Mouse (Mus musculus) heart, embryonic 13.5 days (tissue): ENCODE measurements around the gene Rps18. TPM values are rescaled to one million over a fixed set of nuclear protein-coding genes. Genes with fewer than 3 reads are reported as not detected.
A peak's percentile ranks its signal among the peaks of the same experiment; 100 is the strongest.
"Not testable (repeated sequence)": the region's sequence is repeated elsewhere in the genome, so short reads cannot be mapped to it uniquely, and the experiment has no call there.

ENCODE experiments used
- ATAC-seq: fragments of 200-750 bp; cut with Nextera tagmentation; 2 replicates; pipeline ENCODE4 v1.8.0; 2017; ENCODE audit warnings: moderate TSS enrichment; ENCODE audit not compliant: insufficient number of reproducible peaks, low FRiP score, low TSS enrichment; ENCODE audit errors: extremely low read depth
- H3K27ac ChIP-seq: fragments of 300-500 bp; sonication (generic); replicated peaks from 2 replicates; pipeline ENCODE4 v1.5.1; 2015; ENCODE audit warnings: moderate library complexity, mild to moderate bottlenecking, inconsistent platforms
- H3K27me3 ChIP-seq: fragments of 300-500 bp; sonication (generic); replicated peaks from 2 replicates; pipeline ENCODE4 v1.6.1; 2015; ENCODE audit warnings: mild to moderate bottlenecking, inconsistent platforms
- H3K36me3 ChIP-seq: fragments of 300-500 bp; sonication (generic); 2 replicates; pipeline ENCODE4 v1.6.1; 2015; ENCODE audit warnings: mild to moderate bottlenecking, inconsistent platforms
- H3K4me1 ChIP-seq: fragments of 300-500 bp; sonication (generic); 2 replicates; pipeline ENCODE4 v1.6.1; 2015; ENCODE audit warnings: inconsistent platforms
- H3K4me2 ChIP-seq: fragments of 300-500 bp; sonication (generic); 2 replicates; pipeline ENCODE4 v1.6.1; 2015; ENCODE audit warnings: inconsistent platforms, mild to moderate bottlenecking, moderate library complexity
- H3K4me3 ChIP-seq: fragments of 300-500 bp; sonication (generic); 2 replicates; pipeline ENCODE4 v1.5.1; 2015; ENCODE audit warnings: moderate library complexity, mild to moderate bottlenecking, inconsistent platforms
- H3K9ac ChIP-seq: fragments of 300-500 bp; sonication (generic); 2 replicates; pipeline ENCODE4 v1.6.1; 2015; ENCODE audit warnings: inconsistent platforms, mild to moderate bottlenecking, moderate library complexity
- H3K9me3 ChIP-seq: fragments of 300-500 bp; sonication (generic); 2 replicates; pipeline ENCODE4 v1.6.1; 2016; ENCODE audit warnings: inconsistent platforms
- WGBS: fragments of 180-500 bp; shearing (Covaris S2); methylation state at CpG from one replicate; pipeline ENCODE4 v1.1.7; 2015; ENCODE audit warnings: mixed read lengths; 5-methylcytosine and 5-hydroxymethylcytosine counted together
- polyA plus RNA-seq: library from polyadenylated mRNA; unstranded; fragments of >200 nt; fragmentation: Nextera tagmentation; extraction: Ambion mirVana; gene quantifications from 2 replicates; pipeline ENCODE4 v1.2.1, GENCODE M21; 2015

Gene Rps18
- polyA plus RNA-seq, 1 experiment from 2014 or later = 923 TPM

- H3K27me3 ChIP-seq = no peaks in the 10 kb centered on the region
- 0 out of 2 replicates have a peak overlapping the region, but pooled peaks have one; percentile 76 for H3K4me3 ChIP-seq
- peak overlapping the region; percentile 99 for H3K4me2 ChIP-seq
- WGBS = 76% methylated on average over 4 of the region's 4 CpGs
- no peak overlapping the region for H3K27ac ChIP-seq
- no peaks in the 10 kb centered on the region for H3K9me3 ChIP-seq
- H3K4me1 ChIP-seq = peaks cover 60% of the 10 kb centered on the region
- peak overlapping the region; percentile 93 for H3K9ac ChIP-seq
- peaks cover 58% of the 10 kb centered on the region for H3K36me3 ChIP-seq
- no peak for ATAC-seq
Observed at GRCm38 (mm10) chr17:33952879-33953278, 2.9 kb downstream of the Rps18 start.

DNA sequence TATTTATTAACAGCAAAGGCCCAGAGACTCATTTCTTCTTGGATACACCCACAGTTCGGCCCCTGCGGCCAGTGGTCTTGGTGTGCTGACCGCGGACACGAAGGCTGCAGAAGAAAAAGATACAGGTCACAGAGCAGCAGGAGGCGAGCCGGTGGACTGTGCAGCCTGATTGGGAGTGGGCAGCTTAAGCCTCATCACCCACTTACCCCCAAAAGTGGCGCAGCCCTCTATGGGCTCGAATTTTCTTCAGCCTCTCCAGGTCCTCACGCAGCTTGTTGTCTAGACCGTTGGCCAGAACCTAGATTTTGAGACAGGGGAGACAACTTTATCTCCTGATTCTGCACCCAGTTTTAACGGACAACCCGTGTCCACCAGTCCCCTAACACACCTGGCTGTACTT is 3.8 kb downstream of the Rps18 start:
- Histone ChIP-seq H3K36me3 (peaks cover 63% of the 10 kb centered on the region), H3K4me3 (peak overlapping the region; percentile 61), H3K9ac (peak overlapping the region; percentile 81), H3K4me2 (peak overlapping the region; percentile 99), H3K4me1 (peaks cover 60% of the 10 kb centered on the region), H3K27ac (peak overlapping the region; percentile 91)
- not testable (repeated sequence) for H3K27me3 ChIP-seq, ATAC-seq, H3K9me3 ChIP-seq
- 70% methylated on average over 13 of the region's 13 CpGs for WGBS

DNA sequence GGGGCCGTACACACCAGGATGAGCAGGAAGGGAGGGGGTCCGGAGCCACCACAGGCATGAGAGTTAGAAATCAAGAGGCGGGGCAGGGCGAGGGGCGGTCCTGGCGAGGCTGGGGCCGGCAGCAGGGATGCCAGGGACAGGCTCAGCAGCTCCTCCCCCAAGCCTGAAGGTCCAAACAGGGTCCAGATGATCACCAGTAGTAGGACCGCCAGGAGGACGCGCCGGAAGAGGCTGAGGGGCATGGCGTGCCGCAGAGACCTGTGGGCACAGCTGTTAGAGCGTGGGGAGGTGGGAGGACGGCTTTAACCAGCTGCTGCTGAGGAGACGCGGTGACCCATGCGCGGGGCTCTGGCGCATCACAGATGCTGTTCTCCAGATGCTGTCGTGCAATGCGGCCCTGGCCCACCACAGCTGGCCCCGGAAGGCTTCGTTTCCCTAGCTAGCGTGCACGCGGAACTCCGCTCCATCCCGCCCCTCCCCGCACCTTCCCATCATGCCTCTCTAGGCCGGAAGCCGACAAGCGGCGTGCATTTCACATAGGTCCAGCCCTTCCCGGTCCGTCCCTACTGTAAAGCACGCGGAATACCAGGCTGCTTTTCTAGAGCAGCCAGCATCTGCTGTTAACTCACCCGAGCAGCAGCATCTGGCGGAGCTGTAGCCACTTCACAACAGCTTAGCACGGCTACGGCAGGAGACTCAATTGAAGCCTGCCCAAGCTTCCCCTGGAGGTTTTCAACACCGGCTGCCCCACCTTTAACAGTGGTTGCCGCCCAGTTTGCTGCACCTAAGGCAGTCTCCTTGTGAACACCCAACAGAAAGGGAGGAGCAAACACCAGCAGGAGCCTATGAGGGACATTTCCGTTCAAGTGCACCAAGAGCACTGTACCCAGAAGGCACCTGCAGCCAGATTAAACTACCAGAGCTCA is 4.5 kb downstream of the Rps18 start, which contains the start of gene B3galt4:
Gene B3galt4, minus strand, starts transcription at position 468 of the 926 bp plus-strand sequence.
- peak within 1 kb of the TSS; percentile 61 for H3K4me3 ChIP-seq
- peak within 1 kb of the TSS; percentile 81 for H3K9ac ChIP-seq
- H3K9me3 ChIP-seq = no peaks in the 10 kb centered on the region
- peaks cover 54% of the 10 kb centered on the region for H3K4me1 ChIP-seq
- H3K4me2 ChIP-seq = peak within 1 kb of the TSS; percentile 99
- peak; percentile 31; the same call in 1 of the 2 replicates for ATAC-seq
- peak within 1 kb of the TSS; percentile 91 for H3K27ac ChIP-seq
- no peaks in the 10 kb centered on the region for H3K27me3 ChIP-seq
- WGBS = under 1% methylated on average over 45 of the region's 45 CpGs
- H3K36me3 ChIP-seq = peaks cover 68% of the 10 kb centered on the region

DNA sequence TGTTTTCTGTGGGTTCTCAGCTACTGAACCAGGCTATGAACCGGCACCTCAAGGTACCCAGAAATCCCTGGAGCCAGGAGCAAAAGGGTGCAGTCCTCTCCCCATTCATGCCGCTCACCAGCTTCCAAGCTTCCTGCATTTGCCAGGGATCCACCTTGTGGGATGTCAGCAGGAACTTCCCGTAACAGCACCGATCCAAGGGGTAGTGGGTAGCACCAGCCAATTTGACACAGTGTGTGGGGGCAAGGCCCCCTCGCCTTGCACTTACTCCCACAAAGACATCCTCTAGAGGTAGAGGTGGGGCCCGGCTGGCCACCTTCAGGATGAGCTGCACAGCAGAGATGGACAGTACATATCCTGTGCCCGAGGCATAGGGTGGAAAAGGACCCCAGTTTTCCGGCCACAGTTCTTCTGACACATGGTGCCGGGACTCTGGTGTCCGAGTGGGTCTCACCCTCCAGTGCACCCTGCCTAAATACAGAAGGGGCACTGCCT is 5.6 kb downstream of the Rps18 start:
- Histone ChIP-seq H3K27ac (peak overlapping the region; percentile 91; the same call in 1 of the 2 replicates), H3K27me3 (no peaks in the 10 kb centered on the region), H3K9me3 (no peaks in the 10 kb centered on the region), H3K9ac (peak overlapping the region; percentile 81), H3K4me3 (peak overlapping the region; percentile 61), H3K4me1 (peaks cover 53% of the 10 kb centered on the region), H3K4me2 (peak overlapping the region; percentile 99), H3K36me3 (peaks cover 79% of the 10 kb centered on the region)
- 71% methylated on average over 10 of the region's 10 CpGs for WGBS
- ATAC-seq = no peak

DNA sequence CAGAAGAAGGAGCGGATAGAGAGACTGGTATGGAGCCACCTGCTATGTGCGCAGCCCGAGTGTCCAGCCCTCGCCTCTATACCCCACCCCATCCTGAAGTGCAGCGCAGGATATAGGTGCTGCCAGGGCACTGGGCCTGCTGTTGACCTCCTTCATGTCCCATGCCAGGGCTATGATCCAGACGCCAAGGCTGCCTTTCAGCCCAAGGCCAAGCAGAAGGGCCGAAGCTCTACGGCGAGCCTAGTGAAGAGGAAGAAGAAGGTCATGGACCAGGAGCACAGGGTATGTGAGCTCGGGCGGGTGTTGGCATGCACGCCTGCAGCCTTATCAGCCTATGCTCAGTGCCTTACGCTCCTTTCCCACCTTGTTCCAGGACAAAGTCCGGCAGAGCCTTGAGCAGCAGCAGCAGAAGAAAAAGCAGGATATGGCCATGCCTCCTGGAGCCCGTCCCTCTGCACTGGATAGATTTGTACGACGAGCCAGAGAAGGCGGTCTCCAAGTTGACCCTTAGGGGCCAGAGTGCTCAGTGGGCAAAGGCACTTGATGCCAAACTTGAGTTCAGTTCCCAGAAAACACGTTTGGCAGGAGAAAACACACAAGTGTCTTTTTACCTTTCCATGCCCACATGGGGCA is 6.8 kb downstream of the Rps18 start:
- Histone ChIP-seq H3K4me3 (no peak overlapping the region), H3K27me3 (no peaks in the 10 kb centered on the region), H3K9ac (no peak overlapping the region), H3K4me2 (no peak overlapping the region), H3K36me3 (peaks cover 82% of the 10 kb centered on the region), H3K9me3 (no peaks in the 10 kb centered on the region), H3K27ac (no peak overlapping the region), H3K4me1 (peaks cover 45% of the 10 kb centered on the region)
- WGBS = 88% methylated on average over 19 of the region's 19 CpGs
- ATAC-seq = no peak

DNA sequence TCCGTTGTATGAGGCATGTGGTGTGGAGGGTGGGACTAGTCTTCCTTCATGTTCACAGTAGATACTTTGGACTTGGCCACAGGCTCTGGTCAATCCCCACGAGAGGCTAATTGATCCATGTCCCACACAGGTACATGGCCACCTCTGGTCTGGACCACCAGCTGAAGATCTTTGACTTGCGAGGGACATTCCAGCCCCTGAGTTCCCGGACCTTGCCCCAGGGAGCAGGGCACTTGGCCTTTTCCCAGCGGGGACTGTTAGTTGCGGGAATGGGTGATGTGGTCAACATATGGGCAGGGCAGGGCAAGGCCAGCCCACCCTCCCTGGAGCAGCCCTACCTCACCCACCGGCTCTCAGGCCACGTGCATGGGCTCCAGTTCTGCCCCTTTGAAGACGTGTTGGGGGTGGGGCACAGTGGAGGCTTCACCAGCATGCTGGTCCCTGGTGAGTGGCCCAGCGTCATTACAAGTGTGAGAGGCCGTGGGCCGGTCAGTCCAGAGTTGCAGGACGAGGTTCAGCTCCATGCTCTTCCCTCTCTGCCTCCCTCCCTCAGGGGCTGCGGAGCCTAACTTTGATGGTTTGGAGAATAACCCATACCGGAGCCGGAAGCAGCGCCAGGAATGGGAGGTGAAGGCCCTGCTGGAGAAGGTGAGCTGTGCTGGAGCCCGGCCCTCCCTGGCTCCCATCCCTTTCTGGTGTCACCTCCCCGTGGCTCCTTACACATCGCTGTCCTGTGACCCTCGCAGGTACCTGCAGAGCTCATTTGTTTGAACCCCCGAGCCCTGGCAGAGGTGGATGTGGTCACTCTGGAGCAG is 7.5 kb downstream of the Rps18 start:
- Histone ChIP-seq H3K9ac (no peak overlapping the region; the same call in 1 of the 2 replicates), H3K4me3 (no peak overlapping the region), H3K9me3 (no peaks in the 10 kb centered on the region), H3K27ac (no peak overlapping the region), H3K27me3 (no peaks in the 10 kb centered on the region), H3K36me3 (peaks cover 82% of the 10 kb centered on the region), H3K4me2 (no peak overlapping the region), H3K4me1 (peaks cover 38% of the 10 kb centered on the region)
- 86% methylated on average over 22 of the region's 22 CpGs for WGBS
- ATAC-seq = no peak

GRCm38 (mm10) chr17:33947430-33948089 is 8.2 kb downstream of the Rps18 start:
- Histone ChIP-seq H3K9ac (no peak overlapping the region), H3K4me1 (peaks cover 31% of the 10 kb centered on the region), H3K9me3 (no peaks in the 10 kb centered on the region), H3K27ac (no peak overlapping the region), H3K4me2 (no peak overlapping the region), H3K36me3 (peaks cover 82% of the 10 kb centered on the region), H3K27me3 (no peaks in the 10 kb centered on the region), H3K4me3 (no peak overlapping the region)
- ATAC-seq = no peak
- 83% methylated on average over 10 of the region's 10 CpGs for WGBS

DNA sequence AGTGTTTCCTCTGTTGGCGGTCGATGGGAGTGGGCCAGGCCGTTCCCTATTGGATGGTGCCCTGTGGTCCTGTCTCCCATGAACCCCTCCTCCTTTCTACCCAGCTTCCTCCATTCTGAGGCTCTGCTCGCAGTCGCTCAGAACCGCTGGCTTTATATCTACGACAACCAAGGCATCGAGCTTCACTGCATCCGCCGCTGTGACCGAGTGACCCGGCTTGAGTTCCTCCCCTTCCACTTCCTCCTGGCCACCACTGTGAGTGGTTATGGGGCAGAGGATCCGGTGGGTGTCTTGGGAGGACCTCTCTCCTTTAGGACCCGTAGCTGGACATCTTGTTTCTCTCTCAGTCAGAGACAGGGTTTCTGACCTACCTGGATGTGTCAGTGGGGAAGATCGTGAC is 12.3 kb downstream of the Rps18 start:
- Histone ChIP-seq H3K36me3 (peaks cover 63% of the 10 kb centered on the region), H3K9ac (no peak overlapping the region), H3K4me2 (no peak overlapping the region), H3K4me3 (no peak overlapping the region), H3K27ac (no peak overlapping the region), H3K4me1 (peaks cover 23% of the 10 kb centered on the region), H3K27me3 (no peaks in the 10 kb centered on the region), H3K9me3 (no peaks in the 10 kb centered on the region)
- no peak for ATAC-seq
- WGBS = 93% methylated on average over 15 of the region's 15 CpGs

DNA sequence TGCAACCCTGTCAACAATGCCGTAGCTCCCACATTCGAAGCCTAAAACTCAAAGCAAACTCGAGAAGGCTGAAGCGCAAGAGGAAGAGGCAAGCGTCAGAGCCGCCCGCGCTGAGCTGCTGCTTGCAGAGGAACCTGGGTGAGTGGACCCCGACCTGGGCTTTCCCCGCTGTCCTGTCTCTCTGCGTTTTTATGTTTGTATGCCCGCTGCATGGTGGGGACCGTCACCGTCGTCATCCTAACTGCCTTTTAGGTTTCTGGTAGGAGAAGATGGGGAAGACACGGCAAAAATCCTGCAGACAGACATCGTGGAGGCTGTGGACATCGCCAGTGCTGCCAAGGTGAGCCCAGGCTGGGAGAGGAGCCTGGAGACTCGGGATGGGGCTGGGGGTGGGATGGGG is 14.4 kb downstream of the Rps18 start:
- WGBS = 50% methylated on average over 19 of the region's 19 CpGs
- H3K27ac ChIP-seq = no peak overlapping the region

GRCm38 (mm10) chr17:33940981-33941380 is 14.8 kb downstream of the Rps18 start:
- peaks cover 67% of the 10 kb centered on the region for H3K36me3 ChIP-seq
- peak overlapping the region; percentile 95 for H3K4me2 ChIP-seq

More for the DNA sequence above, 14.4 kb downstream of the Rps18 start:
- ATAC-seq = no peak
- peaks cover 23% of the 10 kb centered on the region for H3K4me1 ChIP-seq
- no peaks in the 10 kb centered on the region for H3K9me3 ChIP-seq
- H3K9ac ChIP-seq = peak overlapping the region; percentile 97
- peaks cover 67% of the 10 kb centered on the region for H3K36me3 ChIP-seq
- no peaks in the 10 kb centered on the region for H3K27me3 ChIP-seq
- peak overlapping the region; percentile 92 for H3K4me3 ChIP-seq
- H3K4me2 ChIP-seq = peak overlapping the region; percentile 95

More at GRCm38 (mm10) chr17:33940981-33941380, 14.8 kb downstream of the Rps18 start:
- Histone ChIP-seq H3K4me3 (peak overlapping the region; percentile 92), H3K4me1 (peaks cover 23% of the 10 kb centered on the region), H3K27ac (no peak overlapping the region), H3K9me3 (no peaks in the 10 kb centered on the region), H3K27me3 (no peaks in the 10 kb centered on the region), H3K9ac (peak overlapping the region; percentile 97)
- ATAC-seq = no peak
- WGBS = 1% methylated on average over 26 of the region's 26 CpGs
